Mouse (Mus musculus) hindbrain, embryonic 13.5 days (tissue): ENCODE data around the gene Hivep3. TPM values are rescaled to one million over a fixed set of nuclear protein-coding genes. Genes with fewer than 3 reads are reported as not detected.
A peak's percentile ranks its signal among the peaks of the same experiment; 100 is the strongest.

ENCODE experiments used
- ATAC-seq: fragments of 200-750 bp; cut with Nextera tagmentation; 2 replicates; pipeline ENCODE4 v1.8.0; 2017; ENCODE audit warnings: moderate TSS enrichment; ENCODE audit not compliant: low FRiP score
- H3K27ac ChIP-seq: fragments of 300-500 bp; sonication (generic); 2 replicates; pipeline ENCODE4 v1.5.1; 2015; ENCODE audit warnings: inconsistent platforms, mild to moderate bottlenecking, moderate library complexity
- H3K27me3 ChIP-seq: fragments of 300-500 bp; sonication (generic); 2 replicates; pipeline ENCODE4 v1.6.1; 2015; ENCODE audit warnings: mild to moderate bottlenecking, inconsistent platforms
- H3K36me3 ChIP-seq: fragments of 300-500 bp; sonication (generic); 2 replicates; pipeline ENCODE4 v1.6.1; 2015; ENCODE audit warnings: mild to moderate bottlenecking, inconsistent platforms
- H3K4me1 ChIP-seq: fragments of 300-500 bp; sonication (generic); replicated peaks from 2 replicates; pipeline ENCODE4 v1.6.1; 2015; ENCODE audit warnings: inconsistent platforms
- H3K4me2 ChIP-seq: fragments of 300-500 bp; sonication (generic); 2 replicates; pipeline ENCODE4 v1.6.1; 2015; ENCODE audit warnings: inconsistent platforms, mild to moderate bottlenecking, moderate library complexity
- H3K4me3 ChIP-seq: fragments of 300-500 bp; sonication (generic); 2 replicates; pipeline ENCODE4 v1.5.1; 2015; ENCODE audit warnings: mild to moderate bottlenecking, inconsistent platforms
- H3K9ac ChIP-seq: fragments of 300-500 bp; sonication (generic); 2 replicates; pipeline ENCODE4 v1.6.1; 2015; ENCODE audit warnings: mild to moderate bottlenecking, inconsistent platforms
- H3K9me3 ChIP-seq: fragments of 300-500 bp; sonication (generic); 2 replicates; pipeline ENCODE4 v1.6.1; 2016; ENCODE audit warnings: inconsistent platforms
- WGBS: fragments of 180-500 bp; shearing (Covaris S2); methylation state at CpG from one replicate; pipeline ENCODE4 v1.1.7; 2015; 5-methylcytosine and 5-hydroxymethylcytosine counted together
- polyA plus RNA-seq: library from polyadenylated mRNA; unstranded; fragments of >200 nt; fragmentation: Nextera tagmentation; extraction: Ambion mirVana; gene quantifications from 2 replicates; pipeline ENCODE4 v1.2.1, GENCODE M21; 2015

Gene Hivep3
- polyA plus RNA-seq, 1 experiment from 2014 or later: 12.8 TPM

DNA sequence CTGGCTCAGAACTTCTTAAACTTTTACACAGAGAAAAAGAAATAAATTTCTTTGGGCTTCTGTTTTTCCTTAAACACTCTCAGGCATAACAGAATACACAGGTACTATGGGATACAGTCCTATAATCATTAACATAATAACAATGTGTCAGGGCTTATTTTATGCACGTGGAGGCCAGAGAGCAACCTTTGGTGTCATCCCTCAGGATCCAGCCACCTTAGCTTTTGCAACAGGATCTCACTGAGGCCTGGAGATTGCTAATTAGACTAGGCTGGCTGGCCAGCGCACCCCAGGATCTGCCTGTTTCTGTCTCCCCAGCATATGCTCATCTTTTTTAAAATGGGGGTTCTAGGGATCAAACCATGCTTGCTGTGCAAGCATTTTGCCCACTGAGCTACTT lies 234.1 kb downstream of the Hivep3 start:
- Histone ChIP-seq H3K4me1 (peaks cover 55% of the 10 kb centered on the region), H3K27ac (peak overlapping the region; percentile 31; the same call in 1 of the 2 replicates), H3K9me3 (no peaks in the 10 kb centered on the region), H3K4me2 (no peak overlapping the region), H3K9ac (no peak overlapping the region), H3K27me3 (0 out of 2 replicates have a peak, but pooled peaks cover 2% of the 10 kb centered on the region), H3K36me3 (no peaks in the 10 kb centered on the region), H3K4me3 (no peak overlapping the region)
- 72% methylated on average over 2 of the region's 2 CpGs for WGBS
- no peak for ATAC-seq

DNA sequence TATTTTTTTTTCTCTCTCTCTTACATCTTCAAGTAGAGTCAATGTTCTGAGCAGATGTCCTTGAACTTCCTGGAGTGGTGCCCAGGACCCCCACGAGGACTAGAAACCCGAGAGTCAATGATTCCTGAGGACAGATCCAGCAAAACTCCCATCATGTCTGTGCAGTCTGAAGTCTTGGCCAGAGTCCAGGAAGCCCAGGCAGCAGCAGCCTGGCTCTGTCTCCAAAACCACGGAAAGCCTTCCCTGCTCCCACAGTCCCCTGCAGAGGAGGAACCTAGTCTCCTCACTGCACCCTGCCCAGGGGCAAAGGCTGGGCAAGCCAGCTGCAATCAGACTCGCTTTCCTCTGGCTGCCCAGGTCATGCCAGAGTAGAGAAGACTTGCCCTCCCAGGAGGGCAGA lies 234.5 kb downstream of the Hivep3 start:
- Histone ChIP-seq H3K9me3 (no peaks in the 10 kb centered on the region), H3K36me3 (no peaks in the 10 kb centered on the region), H3K27me3 (0 out of 2 replicates have a peak, but pooled peaks cover 2% of the 10 kb centered on the region), H3K4me2 (no peak overlapping the region), H3K4me1 (peaks cover 58% of the 10 kb centered on the region), H3K4me3 (no peak overlapping the region), H3K27ac (peak overlapping the region; percentile 73), H3K9ac (no peak overlapping the region)
- peak; percentile 46; the same call in 1 of the 2 replicates for ATAC-seq
- 32% methylated on average over 4 of the region's 4 CpGs for WGBS

DNA sequence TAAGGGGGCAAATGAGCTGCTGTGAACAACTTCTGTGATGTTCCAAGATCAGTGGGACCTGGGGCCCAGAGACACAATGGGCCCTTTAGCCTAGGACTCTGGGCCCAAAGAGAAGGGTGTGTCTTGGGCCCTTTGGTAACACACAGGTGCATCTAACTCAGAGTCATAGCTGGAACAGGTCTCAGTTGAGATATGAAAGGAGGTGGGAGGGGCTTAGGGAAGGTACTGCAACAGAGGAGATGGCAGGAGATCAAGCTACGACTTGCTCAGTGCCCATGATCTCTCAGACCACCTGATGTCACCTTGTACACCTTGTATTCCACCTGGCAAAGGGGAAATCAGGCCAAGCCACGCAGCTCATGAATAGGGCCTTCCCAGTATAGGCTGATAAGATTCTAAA lies 235.3 kb downstream of the Hivep3 start:
- no peaks in the 10 kb centered on the region for H3K36me3 ChIP-seq
- no peak overlapping the region for H3K4me3 ChIP-seq
- 0 out of 2 replicates have a peak, but pooled peaks cover 2% of the 10 kb centered on the region for H3K27me3 ChIP-seq
- no peaks in the 10 kb centered on the region for H3K9me3 ChIP-seq
- H3K27ac ChIP-seq: no peak overlapping the region
- H3K9ac ChIP-seq: no peak overlapping the region
- H3K4me2 ChIP-seq: no peak overlapping the region
- peaks cover 61% of the 10 kb centered on the region for H3K4me1 ChIP-seq
- no peak for ATAC-seq
- 83% methylated on average over 2 of the region's 2 CpGs for WGBS

DNA sequence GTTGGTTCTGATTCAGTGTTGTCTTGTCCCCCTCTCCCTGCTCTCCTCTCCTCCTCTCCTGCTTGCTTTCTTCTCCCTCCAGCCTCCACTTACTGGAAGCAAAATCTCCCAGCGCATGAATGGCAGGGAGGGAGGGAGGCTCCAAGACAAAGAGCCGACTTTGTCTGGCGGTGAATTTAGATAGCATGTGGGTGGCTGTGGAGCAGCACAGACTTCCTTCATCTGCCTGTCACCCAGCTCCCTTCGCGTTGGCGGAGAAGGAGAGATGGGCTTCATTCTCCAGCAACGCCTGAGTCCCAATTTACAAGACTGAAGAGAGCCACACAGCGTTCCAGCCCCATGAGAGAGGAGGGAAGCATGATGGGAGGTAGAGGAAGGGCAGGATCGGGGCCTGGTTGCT lies 236.6 kb downstream of the Hivep3 start:
- no peak overlapping the region for H3K4me2 ChIP-seq
- H3K27me3 ChIP-seq: no peaks in the 10 kb centered on the region
- 0 out of 2 replicates have a peak, but pooled peaks have one; percentile 8 for ATAC-seq
- peak overlapping the region; percentile 35; the same call in 1 of the 2 replicates for H3K9ac ChIP-seq
- 29% methylated on average over 9 of the region's 9 CpGs for WGBS
- H3K9me3 ChIP-seq: no peaks in the 10 kb centered on the region
- H3K27ac ChIP-seq: peak overlapping the region; percentile 44
- no peaks in the 10 kb centered on the region for H3K36me3 ChIP-seq
- H3K4me1 ChIP-seq: peaks cover 69% of the 10 kb centered on the region
- H3K4me3 ChIP-seq: no peak overlapping the region

DNA sequence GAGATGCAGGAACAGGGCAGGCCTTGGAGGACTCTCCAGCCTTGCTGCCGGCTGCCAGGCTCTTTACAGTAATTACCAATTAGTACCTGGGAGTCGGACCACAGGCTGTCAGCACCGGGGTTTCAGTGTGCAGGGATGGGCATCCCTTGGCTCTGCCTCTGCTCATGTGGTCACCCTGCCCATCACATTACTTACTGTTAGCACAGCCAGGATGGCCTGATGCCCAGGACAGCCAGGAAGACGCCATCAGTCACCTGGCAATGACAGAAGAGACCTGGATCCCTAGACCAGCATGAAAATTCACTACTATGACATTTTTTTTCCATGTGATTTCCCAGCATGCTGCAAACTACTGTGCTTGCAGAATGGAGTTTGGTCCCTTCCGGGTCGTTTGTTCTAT lies 238.8 kb downstream of the Hivep3 start:
- H3K27ac ChIP-seq: no peak overlapping the region
- no peak overlapping the region for H3K9ac ChIP-seq
- H3K36me3 ChIP-seq: no peaks in the 10 kb centered on the region
- peaks cover 70% of the 10 kb centered on the region for H3K4me1 ChIP-seq
- no peak overlapping the region for H3K4me2 ChIP-seq
- WGBS: 63% methylated on average over 6 of the region's 6 CpGs
- H3K9me3 ChIP-seq: no peaks in the 10 kb centered on the region
- no peaks in the 10 kb centered on the region for H3K27me3 ChIP-seq
- ATAC-seq: no peak
- H3K4me3 ChIP-seq: no peak overlapping the region

DNA sequence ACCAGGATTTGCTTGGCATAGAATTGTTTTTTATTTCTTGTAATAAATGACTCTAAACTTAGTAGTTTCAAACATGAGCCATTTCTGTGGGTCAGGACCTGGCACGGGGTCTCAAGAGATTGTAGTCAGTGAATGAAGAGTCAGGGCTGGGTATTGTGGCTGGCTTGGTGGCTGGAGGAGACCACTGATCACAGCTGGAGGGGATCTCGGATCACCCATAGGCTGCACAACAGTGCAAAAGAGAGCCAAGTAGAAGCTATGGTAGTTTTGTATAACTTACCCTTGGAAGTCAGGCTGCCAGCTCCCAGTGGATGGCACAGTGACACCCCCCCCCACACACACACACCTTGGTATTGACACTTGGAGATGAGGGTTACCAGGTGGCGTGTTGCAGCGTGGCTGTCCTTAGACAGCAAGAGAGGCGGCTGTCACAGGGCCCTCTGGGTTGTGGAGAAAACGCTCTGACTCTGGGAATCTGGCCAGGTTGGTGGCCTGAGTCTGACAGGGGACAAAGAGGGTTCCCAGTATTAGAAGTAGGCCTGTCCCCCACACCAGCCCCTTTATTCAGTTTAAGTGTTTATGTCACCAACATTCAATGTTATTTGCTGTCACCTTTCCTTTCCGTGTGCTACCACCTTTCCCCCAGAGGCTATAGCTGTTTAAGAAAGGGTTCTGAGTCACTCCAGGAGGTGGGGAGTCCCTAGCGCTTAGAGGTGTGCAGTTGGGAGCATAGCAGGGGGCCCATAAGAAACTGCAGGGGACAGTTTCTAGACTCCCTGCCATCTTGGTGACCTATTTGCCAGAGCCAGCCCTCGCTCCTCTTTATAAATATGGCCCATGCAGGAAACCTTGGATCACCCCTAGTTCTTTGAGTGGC lies 240.4 kb downstream of the Hivep3 start:
- no peak overlapping the region for H3K4me3 ChIP-seq
- 84% methylated on average over 9 of the region's 9 CpGs for WGBS
- no peak overlapping the region for H3K27ac ChIP-seq
- H3K9me3 ChIP-seq: no peaks in the 10 kb centered on the region
- no peak overlapping the region for H3K4me2 ChIP-seq
- peaks cover 54% of the 10 kb centered on the region for H3K4me1 ChIP-seq
- ATAC-seq: no peak
- H3K36me3 ChIP-seq: no peaks in the 10 kb centered on the region
- no peaks in the 10 kb centered on the region for H3K27me3 ChIP-seq
- no peak overlapping the region for H3K9ac ChIP-seq

DNA sequence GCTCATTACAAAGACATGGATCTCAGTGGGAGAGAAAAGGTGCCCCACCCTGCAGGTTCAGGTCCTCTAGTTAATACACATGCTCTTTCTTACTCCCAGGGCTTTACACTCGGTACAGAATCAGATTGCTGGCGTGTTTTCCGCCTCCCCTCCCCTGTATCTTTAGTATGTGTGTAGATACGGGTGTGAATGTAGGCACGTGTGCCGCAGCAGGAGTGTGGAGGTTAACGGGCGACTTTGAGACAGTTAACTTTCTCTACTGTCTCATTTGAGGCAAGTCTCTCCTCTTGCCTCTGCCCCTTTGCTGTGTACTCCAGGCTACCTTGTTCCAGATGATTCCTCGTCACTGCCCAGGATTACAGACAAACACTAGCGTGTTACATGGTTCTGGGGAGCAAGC lies 241.7 kb downstream of the Hivep3 start:
- H3K4me3 ChIP-seq: no peak overlapping the region
- no peak overlapping the region for H3K27ac ChIP-seq
- no peaks in the 10 kb centered on the region for H3K27me3 ChIP-seq
- WGBS: 90% methylated on average over 10 of the region's 10 CpGs
- H3K9ac ChIP-seq: no peak overlapping the region
- H3K36me3 ChIP-seq: no peaks in the 10 kb centered on the region
- no peak for ATAC-seq
- H3K4me1 ChIP-seq: peaks cover 44% of the 10 kb centered on the region
- H3K9me3 ChIP-seq: no peaks in the 10 kb centered on the region
- no peak overlapping the region for H3K4me2 ChIP-seq

DNA sequence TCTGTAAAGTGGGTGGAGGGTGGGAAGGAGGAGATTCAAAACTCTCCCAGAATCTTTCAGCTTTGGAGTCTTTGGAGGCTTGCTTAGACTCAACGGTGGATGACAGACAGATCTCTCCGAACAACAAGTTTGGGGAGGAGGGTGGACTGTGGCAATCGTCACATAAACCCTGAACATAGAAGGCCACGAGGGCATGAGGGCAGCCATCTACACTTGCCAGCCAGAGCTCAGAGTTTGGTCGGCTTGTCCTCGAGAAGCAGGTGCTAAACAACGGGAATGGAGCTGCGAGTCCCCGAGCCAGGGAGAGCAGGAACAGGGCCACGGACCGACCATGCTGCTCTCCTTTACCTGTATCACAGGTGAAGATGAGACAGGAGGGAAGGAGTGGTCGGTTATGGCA lies 242.2 kb downstream of the Hivep3 start:
- WGBS: 77% methylated on average over 12 of the region's 12 CpGs
- Histone ChIP-seq H3K36me3 (no peaks in the 10 kb centered on the region), H3K27ac (no peak overlapping the region)

DNA sequence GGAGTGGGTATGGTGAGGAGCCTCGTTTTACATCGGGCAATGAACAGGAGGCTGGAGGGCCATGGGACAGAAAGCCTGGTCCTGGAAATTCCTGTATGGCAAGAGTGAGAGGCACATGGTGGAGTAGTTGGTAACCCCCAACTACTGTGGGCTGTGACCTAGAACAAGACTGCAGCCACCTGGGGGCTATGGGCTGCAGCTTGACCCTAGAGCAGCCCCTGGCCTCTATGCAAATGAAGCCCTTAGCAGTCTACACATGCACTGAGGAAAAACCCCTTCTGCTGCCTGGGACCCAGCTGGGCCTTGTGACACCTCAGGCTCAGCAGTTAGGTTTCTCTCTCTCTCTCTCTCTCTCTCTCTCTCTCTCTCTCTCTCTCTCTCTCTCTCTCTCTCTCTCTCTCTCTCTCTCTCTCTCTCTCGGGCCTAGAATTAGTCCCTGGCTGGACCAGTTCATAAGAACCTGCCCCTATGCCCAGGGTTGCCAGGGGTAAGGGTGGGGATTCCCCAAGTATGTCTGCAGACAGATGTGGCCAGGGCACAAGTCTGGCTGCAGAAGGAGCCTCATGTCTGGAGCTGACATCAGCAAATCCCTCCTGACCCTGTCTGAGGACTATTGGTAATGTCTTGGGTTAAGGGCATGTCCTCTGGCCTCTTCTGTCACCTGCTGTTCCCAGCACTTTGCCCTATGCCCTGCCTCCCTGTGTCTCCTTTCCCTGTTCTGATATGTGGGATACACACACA lies 243.0 kb downstream of the Hivep3 start:
- 15% methylated on average over 3 of the region's 3 CpGs for WGBS
- H3K4me3 ChIP-seq: no peak overlapping the region
- no peak for ATAC-seq
- no peaks in the 10 kb centered on the region for H3K36me3 ChIP-seq
- H3K4me1 ChIP-seq: peaks cover 44% of the 10 kb centered on the region
- H3K4me2 ChIP-seq: no peak overlapping the region
- H3K9me3 ChIP-seq: no peaks in the 10 kb centered on the region
- H3K27ac ChIP-seq: peak overlapping the region; percentile 48; the same call in 1 of the 2 replicates
- no peak overlapping the region for H3K9ac ChIP-seq
- no peaks in the 10 kb centered on the region for H3K27me3 ChIP-seq

More for the DNA sequence above, 242.2 kb downstream of the Hivep3 start:
- ATAC-seq: no peak
- no peak overlapping the region for H3K4me2 ChIP-seq
- no peaks in the 10 kb centered on the region for H3K9me3 ChIP-seq
- H3K4me3 ChIP-seq: no peak overlapping the region
- no peak overlapping the region for H3K9ac ChIP-seq
- peaks cover 39% of the 10 kb centered on the region for H3K4me1 ChIP-seq
- no peaks in the 10 kb centered on the region for H3K27me3 ChIP-seq

DNA sequence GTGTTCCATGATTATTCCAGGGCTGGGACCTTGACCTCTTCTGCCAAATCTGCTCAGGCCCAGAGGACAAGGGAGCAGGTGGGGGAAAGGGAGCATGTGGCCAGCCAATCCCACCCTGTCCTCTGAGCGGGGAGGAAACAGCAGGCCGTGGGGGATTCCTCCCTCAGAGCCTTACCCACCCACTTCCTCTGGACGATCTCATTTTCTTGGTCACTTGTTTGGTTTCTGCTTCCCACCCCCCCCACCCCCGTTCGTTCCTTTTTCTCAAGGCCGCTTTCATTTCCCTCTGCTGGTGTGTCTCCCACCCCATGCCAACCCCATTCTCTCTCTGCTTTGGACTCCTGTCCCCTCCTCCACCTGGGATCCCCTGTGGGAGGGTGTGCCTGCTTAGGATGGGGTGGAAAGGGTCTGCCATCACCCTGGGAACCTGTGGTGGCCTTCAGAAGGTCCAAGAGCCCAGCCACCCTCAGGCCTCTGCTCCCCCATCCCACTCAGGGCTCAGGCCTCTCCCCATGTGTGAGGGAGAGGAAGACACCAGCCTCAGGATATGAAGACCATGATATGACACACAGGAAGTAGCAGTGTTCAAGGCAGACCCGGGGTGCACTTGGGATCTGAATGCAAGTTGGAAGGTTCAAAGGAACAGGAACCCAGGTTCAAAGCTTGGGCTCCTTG lies 244.4 kb downstream of the Hivep3 start:
- Histone ChIP-seq H3K27me3 (no peaks in the 10 kb centered on the region), H3K9me3 (no peaks in the 10 kb centered on the region), H3K4me1 (peaks cover 32% of the 10 kb centered on the region), H3K36me3 (no peaks in the 10 kb centered on the region), H3K4me3 (no peak overlapping the region), H3K4me2 (no peak overlapping the region), H3K27ac (no peak overlapping the region), H3K9ac (no peak overlapping the region)
- ATAC-seq: no peak
- WGBS: 81% methylated on average over 7 of the region's 7 CpGs

DNA sequence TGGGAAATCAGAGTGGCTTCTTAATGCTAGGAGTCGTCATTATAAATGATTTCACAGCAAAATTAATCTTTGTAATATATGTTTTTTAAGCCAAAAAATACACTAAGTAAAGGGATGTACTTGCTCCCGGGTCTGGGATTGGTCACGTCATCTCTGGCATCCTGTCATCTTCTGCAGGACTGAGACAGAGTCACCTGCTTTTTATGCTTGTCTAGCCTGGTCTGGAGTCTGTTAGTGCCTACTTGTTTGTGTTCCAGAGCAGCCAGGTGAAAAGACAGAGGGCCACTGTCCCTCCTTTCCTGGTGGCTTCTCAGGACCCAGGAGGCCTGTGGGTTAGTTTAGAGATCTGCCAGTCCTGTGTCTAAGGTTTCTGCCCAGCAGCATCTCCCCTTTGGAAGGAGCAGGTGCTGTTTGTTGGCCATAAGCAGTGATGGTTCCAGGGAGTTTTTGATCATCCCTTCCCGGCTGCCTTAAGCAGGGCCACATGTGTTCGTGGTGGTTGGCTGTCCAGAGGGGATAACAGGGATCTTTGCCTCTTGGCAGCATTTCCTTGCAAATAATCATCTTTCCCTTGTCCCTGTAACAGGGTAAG lies 245.8 kb downstream of the Hivep3 start:
- Histone ChIP-seq H3K9ac (no peak overlapping the region), H3K9me3 (no peaks in the 10 kb centered on the region), H3K27ac (peak overlapping the region; percentile 35; the same call in 1 of the 2 replicates), H3K4me3 (no peak overlapping the region), H3K27me3 (no peaks in the 10 kb centered on the region), H3K36me3 (no peaks in the 10 kb centered on the region), H3K4me2 (no peak overlapping the region), H3K4me1 (peaks cover 25% of the 10 kb centered on the region)
- ATAC-seq: no peak
- 70% methylated on average over 5 of the region's 5 CpGs for WGBS

DNA sequence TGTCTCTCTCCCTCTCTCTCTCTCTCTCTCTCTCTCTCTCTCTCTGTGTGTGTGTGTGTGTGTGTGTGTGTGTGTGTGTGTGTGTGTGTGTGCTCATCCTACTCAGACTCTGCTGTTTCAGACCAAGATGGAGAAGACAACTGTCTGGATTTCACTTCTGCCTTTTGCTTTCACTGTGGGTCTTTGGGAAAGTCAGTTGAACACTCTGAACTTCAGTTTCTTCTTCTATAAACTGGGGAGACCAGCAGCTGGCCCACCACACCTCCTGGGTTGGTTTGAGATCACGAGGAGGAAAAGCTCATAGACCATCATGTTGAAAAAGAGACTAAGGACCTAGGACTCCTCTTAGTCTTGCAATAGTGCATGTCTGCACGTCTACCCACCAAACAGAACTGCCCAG lies 246.3 kb downstream of the Hivep3 start:
- ATAC-seq: no peak
- no peak overlapping the region for H3K4me3 ChIP-seq
- H3K36me3 ChIP-seq: no peaks in the 10 kb centered on the region
- H3K27ac ChIP-seq: 0 out of 2 replicates have a peak overlapping the region, but pooled peaks have one; percentile 8
- no peak overlapping the region for H3K9ac ChIP-seq
- peaks cover 21% of the 10 kb centered on the region for H3K4me1 ChIP-seq
- H3K27me3 ChIP-seq: no peaks in the 10 kb centered on the region
- no peaks in the 10 kb centered on the region for H3K9me3 ChIP-seq
- WGBS: 67% methylated on average over 2 of the region's 2 CpGs
- H3K4me2 ChIP-seq: no peak overlapping the region
